ENCODE assay signal across 8 mouse cellular contexts in genomic region chr6:113471297-113471936, GRCm38 (mm10). TPM values are rescaled to one million over a fixed set of nuclear protein-coding genes. Genes with fewer than 3 reads are reported as not detected.
A peak's percentile ranks its signal among the peaks of the same experiment; 100 is the strongest.
DNase-seq lines count a peak whose midpoint lies in the region; ATAC-seq and TF ChIP-seq lines count a peak whose summit lies in the region.

Gene Il17rc, plus strand, starts transcription at chr6:113471427.

- peak; percentile 43 for DNase-seq in cerebellum, adult 11-12 months
- no peak for DNase-seq in cerebellum, postnatal 4 days (ENCODE audit: low spot score in 2 of 2)
- peak; percentile 77 for DNase-seq in adrenal gland, postnatal 10 days
- DNase-seq in heart, adult 2 months = peak; percentile 75 to 81
- peak; percentile 76 for DNase-seq in kidney, adult 18-20 months
- peak; percentile 82 to 88 for DNase-seq in lung, adult 18-20 months
- no peak for DNase-seq in right cerebral cortex, postnatal 25 days

- H3K4me3 ChIP-seq in heart, adult 2 months = peak within 1 kb of the TSS; percentile 52

- H3K9ac ChIP-seq in heart, adult 2 months (ENCODE audit: low read depth, low read length) = peak within 1 kb of the TSS; percentile 66

- intact Hi-C loops in heart, adult 2 months (cut with DNase I) = no loop called here

- no peaks in the 10 kb centered on the region for H3K79me2 ChIP-seq in heart, adult 2 months (replicated peaks; ENCODE audit: control insufficient read depth, insufficient read depth, low read length)

- peaks cover 9% of the 10 kb centered on the region for H3K4me1 ChIP-seq in heart, adult 2 months (ENCODE audit: control insufficient read depth, insufficient read depth, low read length)

- no peaks in the 10 kb centered on the region for H3K27me3 ChIP-seq in heart, adult 2 months (ENCODE audit: control insufficient read depth, insufficient read depth, low read length)

- no peak for TF ChIP-seq EP300 in heart, adult 2 months (IDR thresholded peaks at IDR 0.05; ENCODE audit: insufficient read depth, low read depth, low read length)

- peak; percentile 84 for TF ChIP-seq POLR2A in heart, adult 2 months (IDR thresholded peaks at IDR 0.05; ENCODE audit: insufficient read depth, low read depth, low read length)

- ATAC-seq in megakaryocyte, adult 5-6 weeks (ENCODE audit: poor library complexity, severe bottlenecking) = no peak

- no peak for TF ChIP-seq CTCF in heart, adult 2 months (IDR thresholded peaks at IDR 0.05)

- peak within 1 kb of the TSS; percentile 84 for H3K27ac ChIP-seq in heart, adult 2 months

- WGBS in heart, adult 2 months = 11% methylated on average over 12 of the region's 12 CpGs

- H3K36me3 ChIP-seq in heart, adult 2 months (ENCODE audit: control insufficient read depth, insufficient read depth, low read length) = no peaks in the 10 kb centered on the region

RNA-seq across cellular contexts. Expression of gene Il17rc, which starts in this region (rescaled TPM):
- total RNA-seq in adrenal gland, postnatal 10 days (2021) = 10 to 100 TPM; 22.6 to 25.0 TPM
- 1 to 10 TPM; 6.5 to 7.5 TPM for total RNA-seq in heart, adult 2 months (2021)
- 12.1 and 13.6 TPM in 2 replicates for polyA plus RNA-seq in heart, adult 2 months (2012; rRNA removed)
- not detected in 2 replicates for total RNA-seq in megakaryocyte, adult 5-6 weeks (2015)
- total RNA-seq in megakaryocyte, adult 5-6 weeks (2017) = not detected in 2 replicates

Comparison
In these comparisons a context has a peak if more than half of its experiments do, and no peak if none do; other contexts are left out.
1. RNA of gene Il17rc (total RNA-seq): 22.6 to 25.0 TPM in adrenal gland, postnatal 10 days and 6.5 to 7.5 TPM in heart, adult 2 months; not detected in megakaryocyte, adult 5-6 weeks; every median in the first group is over 4 times any median in the second.
2. DNase-seq: peak in cerebellum, adult 11-12 months (single experiment), adrenal gland, postnatal 10 days (single experiment), heart, adult 2 months (2 of 2), kidney, adult 18-20 months (single experiment) and lung, adult 18-20 months (2 of 2); none in cerebellum, postnatal 4 days (0 of 2) and right cerebral cortex, postnatal 25 days (single experiment).